Mouse (Mus musculus): ENCODE data around the gene Cluap1. TPM values are rescaled to one million over a fixed set of nuclear protein-coding genes. Genes with fewer than 3 reads are reported as not detected.

Gene Cluap1
- polyA plus RNA-seq, 2 experiments: 5.6 to 8.4 TPM

DNA sequence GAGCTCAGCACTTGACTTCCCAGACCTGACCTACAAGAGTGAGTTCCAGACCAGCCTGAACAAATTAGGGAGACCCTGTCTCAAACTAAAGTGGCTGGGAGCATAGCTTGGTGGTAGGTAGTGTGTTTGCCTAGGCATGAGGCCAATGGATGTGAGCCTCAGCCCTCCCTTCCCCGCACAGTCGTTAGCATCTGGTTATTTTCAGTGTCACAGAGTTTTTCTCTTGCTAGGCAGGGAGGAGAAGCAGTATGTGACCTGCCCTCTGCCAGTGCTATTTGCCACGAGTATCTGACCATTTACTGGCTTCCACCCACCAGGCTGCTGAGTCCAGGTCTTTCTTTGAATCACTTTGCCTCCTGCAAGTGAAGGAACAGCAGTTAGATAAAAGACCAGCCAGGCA is 14.9 kb upstream of the Cluap1 start:
- peaks cover 10% of the 10 kb centered on the region for H3K36me3 ChIP-seq (replicated peaks; ENCODE audit: control insufficient read depth, insufficient read depth, low read depth)
- 58% methylated on average over 3 of the region's 3 CpGs for WGBS (ENCODE audit: insufficient replicate concordance)
- ATAC-seq (ENCODE audit: insufficient read depth) (no peak), DNase-seq (ENCODE audit: low read depth in 3 of 3, low spot score in 3 of 3) (no peak)
- no peak overlapping the region for H3K27ac ChIP-seq
- no peak overlapping the region for H3K4me2 ChIP-seq (ENCODE audit: low read depth)
- TF ChIP-seq CTCF (IDR thresholded peaks at IDR 0.05; ENCODE audit: low read depth): no peak
- no peak for TF ChIP-seq EP300 (IDR thresholded peaks at IDR 0.05; ENCODE audit: low read depth)
- no peaks in the 10 kb centered on the region for H3K9me3 ChIP-seq (ENCODE audit: control insufficient read depth, low read length)
- H3K4me3 ChIP-seq (ENCODE audit: insufficient read depth in 1 of 2, low read depth in 2 of 2, low read length in 2 of 2): no peak overlapping the region
- H3K4me1 ChIP-seq (replicated peaks; ENCODE audit: control insufficient read depth in 2 of 2, insufficient read depth in 2 of 2, low read length in 1 of 2): peaks cover 2% of the 10 kb centered on the region in 2 experiments; a peak in 2 of 4 replicates
- H3K9ac ChIP-seq (replicated peaks): no peak overlapping the region
- no peaks in the 10 kb centered on the region for H3K27me3 ChIP-seq (ENCODE audit: control insufficient read depth, insufficient read depth, low read length)

DNA sequence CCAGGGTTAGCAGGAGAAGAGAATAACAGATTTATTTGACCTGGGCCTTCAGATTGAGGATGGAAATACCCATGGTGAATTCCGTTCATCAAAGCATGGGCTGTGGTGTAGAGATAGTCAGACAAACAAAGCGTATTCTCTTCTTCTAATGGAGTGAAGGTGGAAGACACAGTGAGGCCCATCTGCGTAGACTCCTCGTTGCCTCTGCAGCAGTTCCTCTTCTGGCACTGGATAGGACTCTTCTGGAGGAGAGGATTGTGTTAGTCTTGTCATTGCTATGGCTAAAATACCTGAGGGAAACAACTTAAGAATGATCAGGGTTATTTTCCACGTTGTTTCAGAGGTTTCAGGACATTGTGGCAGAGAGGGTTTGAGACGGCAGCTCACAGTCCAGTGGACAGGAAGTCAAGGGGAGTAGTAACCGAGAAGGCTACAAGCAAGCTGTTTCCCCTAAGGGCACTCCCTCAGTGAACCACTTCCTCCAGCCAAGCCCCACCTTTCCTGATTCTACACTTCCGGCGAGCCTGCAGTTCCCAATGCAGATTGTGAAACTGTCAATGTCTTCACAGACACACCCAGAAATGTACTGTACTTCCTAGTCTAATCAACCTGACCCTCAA is 13.3 kb upstream of the Cluap1 start:
- Histone ChIP-seq H3K36me3 (replicated peaks; ENCODE audit: control insufficient read depth, insufficient read depth, low read depth) (peaks cover 19% of the 10 kb centered on the region), H3K9me3 (ENCODE audit: control insufficient read depth, low read length) (no peaks in the 10 kb centered on the region), H3K4me2 (ENCODE audit: low read depth) (peak overlapping the region; percentile 42), H3K27me3 (ENCODE audit: control insufficient read depth, insufficient read depth, low read length) (no peaks in the 10 kb centered on the region), H3K9ac (replicated peaks) (no peak overlapping the region), H3K4me1 (replicated peaks; ENCODE audit: control insufficient read depth in 2 of 2, insufficient read depth in 2 of 2, low read length in 1 of 2) (peaks cover 2% of the 10 kb centered on the region in 2 experiments; a peak in 2 of 4 replicates), H3K4me3 (ENCODE audit: insufficient read depth in 1 of 2, low read depth in 2 of 2, low read length in 2 of 2) (no peak overlapping the region), H3K27ac (peak overlapping the region; percentile 22; the same call in 1 of the 2 replicates)
- peak; percentile 58; the same call in 1 of the 2 replicates for ATAC-seq (ENCODE audit: insufficient read depth)
- WGBS (ENCODE audit: insufficient replicate concordance): 21% methylated on average over 9 of the region's 9 CpGs
- TF ChIP-seq EP300 (IDR thresholded peaks at IDR 0.05; ENCODE audit: low read depth) (no peak), CTCF (IDR thresholded peaks at IDR 0.05; ENCODE audit: low read depth) (no peak)
- no peak for DNase-seq (ENCODE audit: low read depth in 3 of 3, low spot score in 3 of 3)

DNA sequence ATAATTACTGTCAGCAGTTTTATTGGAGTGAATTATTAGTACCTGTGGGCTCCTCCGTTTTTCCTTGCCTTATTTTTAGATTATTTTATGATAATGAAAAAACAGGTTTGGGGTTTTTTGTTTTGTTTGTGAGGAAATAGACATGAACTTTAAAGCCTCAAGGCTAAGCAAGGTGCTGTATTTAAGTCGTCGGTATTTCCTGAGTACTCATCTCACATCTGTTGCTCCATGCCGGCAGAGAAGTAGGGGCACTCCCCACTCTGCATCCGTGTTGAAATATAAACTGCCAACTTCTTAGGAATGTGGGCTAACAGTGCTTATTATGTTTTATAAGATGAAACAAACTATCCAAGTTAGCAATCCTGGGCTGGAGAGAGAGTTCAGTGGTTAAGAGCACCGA is 12.6 kb upstream of the Cluap1 start:
- Histone ChIP-seq H3K27ac (no peak overlapping the region), H3K4me3 (ENCODE audit: insufficient read depth in 1 of 2, low read depth in 2 of 2, low read length in 2 of 2) (no peak overlapping the region), H3K9me3 (ENCODE audit: control insufficient read depth, low read length) (no peaks in the 10 kb centered on the region), H3K4me1 (replicated peaks; ENCODE audit: control insufficient read depth in 2 of 2, insufficient read depth in 2 of 2, low read length in 1 of 2) (peaks cover 2% of the 10 kb centered on the region in 2 experiments; a peak in 2 of 4 replicates), H3K27me3 (ENCODE audit: control insufficient read depth, insufficient read depth, low read length) (no peaks in the 10 kb centered on the region), H3K9ac (replicated peaks) (no peak overlapping the region), H3K4me2 (ENCODE audit: low read depth) (no peak overlapping the region), H3K36me3 (replicated peaks; ENCODE audit: control insufficient read depth, insufficient read depth, low read depth) (peaks cover 22% of the 10 kb centered on the region)
- TF ChIP-seq CTCF (IDR thresholded peaks at IDR 0.05; ENCODE audit: low read depth) (no peak), EP300 (IDR thresholded peaks at IDR 0.05; ENCODE audit: low read depth) (no peak)
- WGBS (ENCODE audit: insufficient replicate concordance): 67% methylated on average over 6 of the region's 6 CpGs
- ATAC-seq (ENCODE audit: insufficient read depth) (no peak), DNase-seq (ENCODE audit: low read depth in 3 of 3, low spot score in 3 of 3) (no peak)

DNA sequence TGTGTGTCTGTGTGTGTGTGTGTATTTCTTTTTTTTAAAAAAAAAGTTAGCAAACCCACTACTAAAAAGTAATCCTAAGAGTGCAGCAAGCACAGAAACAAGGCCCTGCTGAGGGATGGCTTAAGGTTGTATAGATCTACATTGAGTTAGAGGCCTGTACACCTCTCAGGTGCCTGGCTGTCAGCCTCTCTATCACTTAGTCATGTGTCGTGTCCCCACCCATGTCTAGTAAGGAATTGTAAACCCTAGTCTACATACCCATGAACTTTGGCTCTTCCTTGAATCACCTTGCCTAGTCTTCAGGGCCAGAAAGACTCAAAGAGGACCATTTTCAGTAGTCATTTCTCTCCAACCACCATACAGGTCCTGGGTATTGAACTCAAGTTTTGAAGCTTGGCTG is 12.0 kb upstream of the Cluap1 start:
- Histone ChIP-seq H3K4me1 (replicated peaks; ENCODE audit: control insufficient read depth in 2 of 2, insufficient read depth in 2 of 2, low read length in 1 of 2) (peaks cover 2% of the 10 kb centered on the region in 2 experiments; a peak in 2 of 4 replicates), H3K9me3 (ENCODE audit: control insufficient read depth, low read length) (no peaks in the 10 kb centered on the region), H3K27ac (no peak overlapping the region), H3K9ac (replicated peaks) (no peak overlapping the region), H3K4me2 (ENCODE audit: low read depth) (no peak overlapping the region), H3K27me3 (ENCODE audit: control insufficient read depth, insufficient read depth, low read length) (no peaks in the 10 kb centered on the region), H3K36me3 (replicated peaks; ENCODE audit: control insufficient read depth, insufficient read depth, low read depth) (peaks cover 24% of the 10 kb centered on the region), H3K4me3 (ENCODE audit: insufficient read depth in 1 of 2, low read depth in 2 of 2, low read length in 2 of 2) (no peak overlapping the region)
- no peak for DNase-seq (ENCODE audit: low read depth in 3 of 3, low spot score in 3 of 3)
- WGBS (ENCODE audit: insufficient replicate concordance): 78% methylated on average over 1 of the region's 1 CpGs
- ATAC-seq (ENCODE audit: insufficient read depth): no peak
- TF ChIP-seq CTCF (IDR thresholded peaks at IDR 0.05; ENCODE audit: low read depth) (no peak), EP300 (IDR thresholded peaks at IDR 0.05; ENCODE audit: low read depth) (no peak)

DNA sequence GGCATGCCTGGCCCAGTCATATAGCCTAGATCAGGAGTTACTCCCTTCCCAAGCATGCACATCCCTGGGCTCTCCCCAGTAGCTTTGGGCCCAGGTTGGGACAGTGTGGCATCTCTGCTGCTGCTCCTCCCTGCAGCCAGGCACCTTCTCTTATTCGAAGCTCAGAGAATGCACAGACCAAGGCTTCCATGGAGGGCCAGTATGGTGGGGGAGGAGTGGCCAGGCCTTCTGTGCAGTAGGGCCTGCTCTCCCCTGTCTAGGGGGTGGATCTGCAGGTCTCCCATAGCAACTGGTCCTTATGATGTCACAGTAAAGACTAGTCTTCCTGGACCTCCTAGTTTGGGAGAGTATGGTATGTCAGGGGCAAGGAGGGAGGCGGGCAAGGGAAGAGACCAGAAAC is 1.1 kb upstream of the Cluap1 start:
- Histone ChIP-seq H3K4me1 (replicated peaks; ENCODE audit: control insufficient read depth in 2 of 2, insufficient read depth in 2 of 2, low read length in 1 of 2) (peaks cover 0 to 5% of the 10 kb centered on the region in 2 experiments; a peak in 2 of 4 replicates), H3K27me3 (ENCODE audit: control insufficient read depth, insufficient read depth, low read length) (no peaks in the 10 kb centered on the region), H3K4me3 (ENCODE audit: insufficient read depth in 1 of 2, low read depth in 2 of 2, low read length in 2 of 2) (no peak overlapping the region), H3K36me3 (replicated peaks; ENCODE audit: control insufficient read depth, insufficient read depth, low read depth) (peaks cover 3% of the 10 kb centered on the region), H3K27ac (no peak overlapping the region), H3K4me2 (ENCODE audit: low read depth) (no peak overlapping the region), H3K9ac (replicated peaks) (no peak overlapping the region), H3K9me3 (ENCODE audit: control insufficient read depth, low read length) (no peaks in the 10 kb centered on the region)
- 63% methylated on average over 2 of the region's 2 CpGs for WGBS (ENCODE audit: insufficient replicate concordance)
- ATAC-seq (ENCODE audit: insufficient read depth): no peak
- TF ChIP-seq EP300 (IDR thresholded peaks at IDR 0.05; ENCODE audit: low read depth) (no peak), CTCF (IDR thresholded peaks at IDR 0.05; ENCODE audit: low read depth) (no peak)
- no peak for DNase-seq (ENCODE audit: low read depth in 3 of 3, low spot score in 3 of 3)

Data from liver, embryonic 14.5 days (tissue).